Mouse (Mus musculus): ENCODE results near the gene Anks3. TPM values are rescaled to one million over a fixed set of nuclear protein-coding genes. Genes with fewer than 3 reads are reported as not detected.

The Anks3 gene
- total and polyA plus RNA-seq, 3 experiments: 27.1 to 33.9 TPM; not detected in 1

GRCm38 (mm10) chr16:4964731-4965391 is 856 bp upstream of the Anks3 start:
- DNase-seq (ENCODE audit: low read depth, low spot score): peak; percentile 69
- TF ChIP-seq SIN3A (IDR thresholded peaks at IDR 0.05; ENCODE audit: low read length): peak; percentile 12
- no peak for TF ChIP-seq RCOR1 (IDR thresholded peaks at IDR 0.05; ENCODE audit: low read depth, low read length)
- TF ChIP-seq CHD1 (IDR thresholded peaks at IDR 0.05; ENCODE audit: low read depth, low read length): no peak
- no peak; the same call in 1 of the 2 replicates for TF ChIP-seq NELFE (IDR thresholded peaks at IDR 0.05; ENCODE audit: low read depth, low read length)
- no peak for TF ChIP-seq CHD2 (IDR thresholded peaks at IDR 0.05; ENCODE audit: low read length)
- TF ChIP-seq UBTF (IDR thresholded peaks at IDR 0.05; ENCODE audit: borderline replicate concordance, insufficient read depth, low read depth, low read length): no peak
- no peak for TF ChIP-seq ZC3H11A (IDR thresholded peaks at IDR 0.05; ENCODE audit: low read depth, low read length)
- no peak for TF ChIP-seq USF2 (IDR thresholded peaks at IDR 0.05; ENCODE audit: borderline replicate concordance in 1 of 2, insufficient read depth in 1 of 2, low read depth in 1 of 2, low read length in 2 of 2)
- no peak for TF ChIP-seq TBP (IDR thresholded peaks at IDR 0.05; ENCODE audit: low read depth, low read length)
- 0 out of 2 replicates have a peak, but pooled peaks have one; percentile 2 for TF ChIP-seq TCF12 (IDR thresholded peaks at IDR 0.05; ENCODE audit: low read depth, low read length)
- Histone ChIP-seq H3K36me3 (ENCODE audit: control insufficient read depth in 1 of 2, insufficient read depth in 2 of 2, low read length in 2 of 2) (peaks cover 0 to 5% of the 10 kb centered on the region in 2 experiments; a peak in 1 of 4 replicates), H3K4me1 (ENCODE audit: control insufficient read depth in 1 of 2, insufficient read depth in 2 of 2, low read length in 2 of 2) (peaks cover 0 to 13% of the 10 kb centered on the region in 2 experiments; a peak in 1 of 4 replicates), H3K9me3 (replicated peaks; ENCODE audit: insufficient read depth, low read length) (no peaks in the 10 kb centered on the region), H3K79me2 (ENCODE audit: control insufficient read depth, insufficient read depth, low read length, poor library complexity) (peaks cover 17% of the 10 kb centered on the region), H3K4me3 (ENCODE audit: control insufficient read depth in 1 of 2, insufficient read depth in 1 of 2, low read depth in 2 of 2, low read length in 2 of 2) (peak overlapping the region; percentile 81 to 92), H3K9ac (ENCODE audit: control insufficient read depth, low read depth, low read length, poor library complexity, severe bottlenecking) (peak overlapping the region; percentile 82), H3K27me3 (ENCODE audit: control insufficient read depth in 1 of 2, insufficient read depth in 2 of 2, low read length in 2 of 2) (no peaks in the 10 kb centered on the region), H3K27ac (ENCODE audit: control insufficient read depth, low read depth, low read length) (peak overlapping the region; percentile 56)

- no peaks in the 10 kb centered on the region for H3K9me3 ChIP-seq (replicated peaks; ENCODE audit: insufficient read depth, low read length)
- H3K4me1 ChIP-seq (ENCODE audit: control insufficient read depth in 1 of 2, insufficient read depth in 2 of 2, low read length in 2 of 2): peaks cover 0 to 13% of the 10 kb centered on the region in 2 experiments; a peak in 1 of 4 replicates
- TF ChIP-seq MXI1 (IDR thresholded peaks at IDR 0.05; ENCODE audit: low read depth, low read length): no peak
- no peak for TF ChIP-seq TCF12 (IDR thresholded peaks at IDR 0.05; ENCODE audit: low read depth, low read length)
- no peak for TF ChIP-seq MAZ (IDR thresholded peaks at IDR 0.05; ENCODE audit: low read depth, low read length)
- peak; percentile 40; the same call in 1 of the 2 replicates for TF ChIP-seq MAX (IDR thresholded peaks at IDR 0.05; ENCODE audit: low read length)
- TF ChIP-seq TAL1 (IDR thresholded peaks at IDR 0.05; ENCODE audit: low read length): no peak
- TF ChIP-seq USF1 (IDR thresholded peaks at IDR 0.05; ENCODE audit: low read depth, low read length): no peak
- TF ChIP-seq NELFE (IDR thresholded peaks at IDR 0.05; ENCODE audit: low read depth, low read length): no peak
- no peak for TF ChIP-seq NRF1 (IDR thresholded peaks at IDR 0.05; ENCODE audit: insufficient read depth, low read depth, low read length, poor library complexity, severe bottlenecking)
- TF ChIP-seq CHD1 (IDR thresholded peaks at IDR 0.05; ENCODE audit: low read depth, low read length): no peak
- H3K4me3 ChIP-seq (ENCODE audit: control insufficient read depth in 1 of 2, insufficient read depth in 1 of 2, low read depth in 2 of 2, low read length in 2 of 2): peak overlapping the region; percentile 76 to 92
- H3K27me3 ChIP-seq (ENCODE audit: control insufficient read depth in 1 of 2, insufficient read depth in 2 of 2, low read length in 2 of 2): no peaks in the 10 kb centered on the region
- DNase-seq (ENCODE audit: low read depth, low spot score): peak; percentile 53
- peak overlapping the region; percentile 48 for H3K27ac ChIP-seq (ENCODE audit: control insufficient read depth, low read depth, low read length)
- H3K79me2 ChIP-seq (ENCODE audit: control insufficient read depth, insufficient read depth, low read length, poor library complexity): peaks cover 17% of the 10 kb centered on the region
- peaks cover 0 to 5% of the 10 kb centered on the region in 2 experiments; a peak in 2 of 4 replicates for H3K36me3 ChIP-seq (ENCODE audit: control insufficient read depth in 1 of 2, insufficient read depth in 2 of 2, low read length in 2 of 2)
- H3K9ac ChIP-seq (ENCODE audit: control insufficient read depth, low read depth, low read length, poor library complexity, severe bottlenecking): peak overlapping the region; percentile 82
These were observed 659 bp downstream of the Anks3 start for GRCm38 (mm10) chr16:4963346-4963745.
